Mouse (Mus musculus) thymus, postnatal 10 days (tissue): ENCODE results near the gene Zdhhc6.

Experiments
- DNase-seq, 2 experiments: peaks; one replicate each; pipeline ENCODE4 v3.0.0; 2021; ENCODE audit warnings: low spot score in 2 of 2

Gene Zdhhc6

GRCm38 (mm10) chr19:55300525-55300924 lies 15.3 kb downstream of the Zdhhc6 start:
- DNase-seq = no peak

GRCm38 (mm10) chr19:55299378-55299777 lies 16.5 kb downstream of the Zdhhc6 start:
- DNase-seq = no peak

- DNase-seq = no peak
Observed at GRCm38 (mm10) chr19:55297961-55298360, 17.9 kb downstream of the Zdhhc6 start.

DNA sequence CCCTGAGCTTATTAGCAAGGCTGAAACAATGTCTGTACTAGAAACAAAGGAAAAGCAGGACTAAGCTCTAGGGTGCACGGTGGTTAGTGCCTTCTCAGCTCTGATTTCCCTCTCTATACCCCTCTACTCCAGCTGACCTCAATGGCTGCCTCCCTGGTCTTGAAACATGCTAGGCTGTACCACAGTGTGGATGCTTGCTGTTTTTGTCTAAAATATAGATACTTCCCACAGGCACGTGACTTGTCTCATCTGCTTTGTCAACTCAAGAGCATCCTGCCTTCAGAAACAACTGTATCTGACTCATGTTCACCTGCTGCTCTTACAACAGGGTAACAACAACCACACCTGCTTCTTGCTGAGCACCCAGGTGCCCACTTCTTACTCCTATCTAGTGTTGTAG lies 18.3 kb downstream of the Zdhhc6 start:
- no peak for DNase-seq

DNA sequence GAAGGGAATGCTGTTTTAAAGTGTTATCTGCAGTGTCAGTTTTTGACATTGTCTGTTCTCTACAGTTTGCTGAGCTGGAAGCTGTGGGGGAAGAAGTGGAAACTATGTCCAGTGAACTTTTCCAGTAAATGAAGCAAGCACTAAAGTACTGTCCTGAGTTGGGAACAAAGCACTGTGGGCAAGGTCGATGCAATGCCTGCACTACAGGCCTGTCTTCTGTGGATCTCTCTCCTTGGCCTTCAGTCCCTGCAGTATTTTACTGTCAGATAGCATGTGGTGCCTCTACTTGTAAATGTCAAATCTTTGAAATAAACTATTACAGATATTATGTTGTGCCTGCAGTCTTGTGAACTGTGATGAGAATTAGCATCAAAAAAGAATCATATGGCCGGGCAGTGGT lies 19.5 kb downstream of the Zdhhc6 start:
- no peak for DNase-seq

- DNase-seq = no peak
Observed at GRCm38 (mm10) chr19:55295556-55295955, 20.3 kb downstream of the Zdhhc6 start.

- no peak for DNase-seq
Observed at GRCm38 (mm10) chr19:55295075-55295474, 20.8 kb downstream of the Zdhhc6 start.

DNA sequence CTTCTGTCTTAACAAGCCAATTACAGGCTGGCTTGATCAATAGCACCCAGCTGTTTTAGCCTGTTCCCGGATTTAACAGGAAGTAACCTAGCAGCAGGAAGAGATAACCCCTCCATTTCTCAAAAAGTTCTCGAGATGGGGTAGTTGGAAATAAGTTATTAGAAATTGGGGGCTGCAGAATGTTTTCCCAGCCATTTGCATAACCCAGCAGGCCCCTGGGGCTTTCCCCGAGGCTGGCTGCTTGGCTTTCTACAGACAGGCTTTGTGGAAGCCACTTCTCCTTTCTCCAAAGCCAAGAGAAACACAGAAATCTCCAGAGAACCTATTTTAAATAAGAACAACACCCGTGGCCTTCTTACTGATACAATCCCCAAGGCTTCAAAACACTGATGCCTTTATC lies 22.7 kb downstream of the Zdhhc6 start:
- no peak for DNase-seq

- DNase-seq = no peak
Observed at GRCm38 (mm10) chr19:55292210-55292850, 23.5 kb downstream of the Zdhhc6 start.

DNA sequence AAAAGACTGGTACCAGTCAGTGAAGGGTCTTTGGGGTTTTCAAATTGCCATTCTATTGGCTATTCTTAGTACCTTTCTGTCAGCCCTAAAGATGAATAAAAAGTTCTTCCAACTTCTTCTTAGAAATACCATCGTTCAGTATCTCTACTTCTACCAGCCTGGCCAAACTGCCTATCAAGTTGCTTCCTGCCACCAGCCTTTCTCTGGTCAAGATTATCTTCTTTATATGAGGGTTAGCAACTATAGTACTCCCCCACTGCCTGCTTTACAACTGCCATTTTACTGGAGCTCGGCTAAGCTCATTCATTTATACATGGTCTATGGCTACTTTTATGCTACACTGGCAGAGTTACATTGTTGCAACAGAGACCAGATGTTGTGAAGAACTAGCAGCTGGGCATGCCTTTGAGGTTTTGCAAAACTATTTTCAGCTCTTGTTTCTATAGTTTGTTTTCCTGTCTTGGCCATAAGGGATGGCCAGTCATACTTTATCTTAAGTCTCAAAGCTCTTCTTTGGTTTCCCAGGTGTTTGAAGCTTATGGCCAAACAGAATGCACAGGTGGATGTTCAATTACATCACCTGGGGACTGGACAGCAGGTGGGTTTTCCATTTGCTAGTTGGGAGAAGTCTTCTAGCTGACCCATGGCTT lies 25.1 kb downstream of the Zdhhc6 start:
- DNase-seq = no peak

DNA sequence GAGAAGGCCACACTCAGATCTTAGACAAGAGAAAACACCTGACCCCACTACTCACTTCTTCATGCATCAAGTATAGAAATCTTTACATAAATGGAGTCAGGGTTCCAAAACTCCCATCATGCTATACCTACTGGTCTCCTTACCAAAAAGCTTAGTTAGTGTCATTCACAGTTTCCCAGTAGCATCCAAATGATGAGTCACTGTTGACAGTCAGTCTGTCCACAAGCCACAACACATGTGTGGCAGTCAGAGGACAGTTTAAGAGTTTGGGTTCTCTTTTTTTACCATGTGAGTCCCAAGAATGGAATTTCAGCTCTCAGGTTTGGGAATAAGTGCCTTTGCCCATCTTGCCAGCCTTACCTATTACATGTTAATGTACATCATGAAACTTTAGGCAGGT lies 26.9 kb downstream of the Zdhhc6 start:
- no peak for DNase-seq

DNA sequence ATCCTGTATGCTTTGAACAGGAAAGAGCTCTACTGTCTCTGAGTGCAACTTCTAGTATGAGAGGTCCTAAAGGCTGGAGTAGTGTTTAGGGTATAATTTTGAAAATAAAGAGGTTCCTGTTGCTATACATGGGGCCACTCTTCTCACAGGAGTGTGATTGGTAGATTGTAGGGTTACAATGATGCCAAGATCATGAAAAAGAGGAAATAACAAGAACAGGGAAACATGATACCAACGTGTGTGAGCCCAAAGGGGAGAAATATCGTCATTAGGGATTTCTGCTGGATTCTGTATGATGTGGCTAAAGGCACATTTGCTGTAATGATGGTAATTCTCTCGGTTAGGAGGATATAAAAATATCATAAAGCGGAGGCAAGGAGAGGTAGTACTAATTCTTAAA lies 29.8 kb downstream of the Zdhhc6 start:
- no peak for DNase-seq

GRCm38 (mm10) chr19:55284093-55284492 lies 31.7 kb downstream of the Zdhhc6 start:
- DNase-seq = no peak

GRCm38 (mm10) chr19:55276770-55277169 lies 39.1 kb downstream of the Zdhhc6 start:
- no peak for DNase-seq

GRCm38 (mm10) chr19:55276100-55276499 lies 39.7 kb downstream of the Zdhhc6 start:
- no peak for DNase-seq

DNA sequence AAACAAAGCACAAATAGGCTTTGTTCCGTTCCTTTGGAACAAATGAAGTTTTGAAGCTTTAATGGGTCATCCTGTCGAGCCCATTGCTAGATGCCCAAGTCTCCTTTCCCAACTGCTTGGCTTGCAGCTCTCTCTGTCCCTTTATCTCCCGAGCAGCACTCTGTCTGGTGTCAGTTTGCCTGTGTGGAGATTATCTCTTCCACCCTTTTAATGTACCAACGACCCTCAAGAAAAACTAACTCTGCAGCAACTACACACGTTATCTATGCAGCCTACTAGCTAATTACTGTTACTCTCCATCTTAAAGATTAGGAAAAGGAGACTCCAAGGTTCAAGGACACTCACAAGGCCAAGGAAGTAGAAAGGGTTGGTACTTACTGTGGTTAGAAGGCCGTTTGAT lies 42.5 kb downstream of the Zdhhc6 start:
- DNase-seq = no peak

DNA sequence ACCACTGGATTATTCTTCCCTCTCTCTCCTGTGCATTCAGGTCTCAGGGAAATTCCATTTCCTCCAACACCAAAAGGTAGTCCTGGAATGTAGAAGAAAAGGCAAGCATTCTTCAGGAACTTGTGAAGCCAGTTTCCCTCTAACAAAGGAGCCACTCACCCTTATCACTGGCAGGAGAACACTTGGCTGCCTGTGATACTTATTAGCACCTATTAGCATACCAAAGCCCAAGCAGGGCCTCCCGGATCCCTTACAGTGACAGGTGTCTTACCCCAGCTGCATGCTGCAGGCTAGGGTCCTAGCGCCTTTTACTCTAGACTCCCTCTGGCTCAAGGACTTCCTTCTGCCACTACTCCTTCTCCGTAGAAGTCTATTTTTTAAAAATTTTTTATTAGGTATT lies 44.4 kb downstream of the Zdhhc6 start:
- no peak for DNase-seq

DNA sequence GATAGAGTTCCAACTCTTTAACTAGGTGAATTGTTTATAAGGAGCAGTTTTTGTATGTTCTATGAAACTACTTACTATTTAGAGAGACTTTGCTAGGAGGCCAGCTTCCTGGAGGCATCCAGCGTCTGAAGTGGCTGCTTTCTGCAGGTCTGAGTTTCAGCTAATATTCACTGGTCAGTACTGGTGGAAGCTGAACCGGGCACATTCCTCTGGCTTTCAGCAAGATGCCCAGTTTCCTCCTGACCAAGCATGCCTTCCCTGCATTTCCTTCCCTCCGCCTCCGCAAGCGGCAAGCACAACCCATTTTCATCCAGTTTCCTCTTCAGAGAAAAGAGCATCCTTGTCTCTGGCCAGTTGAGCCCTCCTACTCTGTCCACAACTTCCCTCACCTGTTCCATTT lies 46.8 kb downstream of the Zdhhc6 start:
- no peak for DNase-seq

- DNase-seq = no peak
Observed at GRCm38 (mm10) chr19:55268150-55268549, 47.7 kb downstream of the Zdhhc6 start.

- no peak for DNase-seq
Observed at GRCm38 (mm10) chr19:55266786-55267185, 49.0 kb downstream of the Zdhhc6 start.

DNA sequence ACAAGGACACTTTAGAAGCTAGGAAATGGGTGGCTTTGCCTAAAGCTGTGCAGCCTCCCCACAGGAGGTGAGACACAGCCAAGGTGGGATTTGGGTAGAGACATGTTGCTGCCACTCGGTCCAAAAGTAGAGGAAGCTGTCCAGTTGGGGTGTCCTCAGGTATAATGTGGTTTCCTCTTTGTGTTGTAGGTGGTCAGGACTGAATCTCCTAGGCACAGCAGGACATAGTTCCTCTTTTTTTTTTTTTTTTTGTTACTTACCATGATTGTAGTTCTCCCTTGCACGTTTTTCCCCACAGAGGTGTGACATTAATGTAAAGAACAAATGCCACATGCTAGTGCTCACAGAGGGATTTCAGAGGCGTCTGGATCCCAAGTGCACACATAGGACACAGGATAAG lies 50.6 kb downstream of the Zdhhc6 start:
- no peak for DNase-seq

GRCm38 (mm10) chr19:55260389-55261184 lies 55.2 kb downstream of the Zdhhc6 start:
- no peak for DNase-seq

DNA sequence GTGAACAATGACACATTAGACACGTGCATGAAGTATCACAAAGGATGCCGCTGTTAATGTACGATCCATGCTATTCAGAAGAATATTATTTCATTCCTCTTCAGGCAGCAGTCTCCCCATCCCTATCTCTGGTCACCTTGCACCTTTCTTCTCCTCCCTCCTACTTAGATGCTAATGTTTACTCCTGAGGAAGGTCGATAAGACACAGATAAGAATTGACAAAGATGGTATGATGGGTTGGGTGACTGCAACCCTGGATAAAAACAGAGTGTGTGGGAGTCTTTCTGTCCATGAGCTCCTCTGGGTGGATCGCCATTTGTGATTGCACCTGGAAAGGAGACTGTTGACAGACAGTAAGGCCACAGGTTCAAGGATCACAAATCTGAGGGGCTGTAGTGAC lies 57.3 kb downstream of the Zdhhc6 start:
- DNase-seq = no peak
